Mouse (Mus musculus) urinary bladder, postnatal 14 days (tissue): ENCODE results near the gene Zfp638.
"Not testable (repeated sequence)": the region's sequence is repeated elsewhere in the genome, so short reads cannot be mapped to it uniquely, and the experiment has no call there.

Experiments
- DNase-seq: peaks from one replicate; pipeline ENCODE4 v3.0.0; 2021; ENCODE audit warnings: low spot score

Zfp638 gene

GRCm38 (mm10) chr6:84010303-84011225 lies 143.7 kb downstream of the Zfp638 start:
- peak; percentile 53 for DNase-seq

- DNase-seq, result peak; percentile 31
These were observed 148.2 kb downstream of the Zfp638 start for GRCm38 (mm10) chr6:84014961-84015683.

- DNase-seq, result no peak
These were observed 149.9 kb downstream of the Zfp638 start for GRCm38 (mm10) chr6:84016851-84017250.

DNA sequence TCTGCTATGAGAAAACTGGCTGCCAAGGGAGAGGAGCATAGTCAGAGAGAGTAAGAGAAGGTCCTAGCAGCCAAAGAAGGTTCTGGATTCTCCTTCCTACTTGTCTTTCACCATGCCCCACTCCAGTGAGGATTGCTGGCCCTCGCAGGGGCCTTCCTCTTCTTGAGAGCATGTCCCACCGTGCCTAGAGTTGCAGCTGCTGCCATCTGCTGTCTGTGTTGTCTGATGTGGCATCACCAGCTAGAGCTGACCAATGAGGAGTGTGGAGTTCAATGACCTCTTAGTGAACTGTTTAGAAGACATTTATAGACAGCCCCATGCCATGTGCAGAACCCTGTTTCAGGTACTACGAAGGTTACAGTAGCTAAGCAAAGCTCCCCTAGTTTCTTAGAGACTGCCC lies 150.5 kb downstream of the Zfp638 start:
- no peak for DNase-seq

DNA sequence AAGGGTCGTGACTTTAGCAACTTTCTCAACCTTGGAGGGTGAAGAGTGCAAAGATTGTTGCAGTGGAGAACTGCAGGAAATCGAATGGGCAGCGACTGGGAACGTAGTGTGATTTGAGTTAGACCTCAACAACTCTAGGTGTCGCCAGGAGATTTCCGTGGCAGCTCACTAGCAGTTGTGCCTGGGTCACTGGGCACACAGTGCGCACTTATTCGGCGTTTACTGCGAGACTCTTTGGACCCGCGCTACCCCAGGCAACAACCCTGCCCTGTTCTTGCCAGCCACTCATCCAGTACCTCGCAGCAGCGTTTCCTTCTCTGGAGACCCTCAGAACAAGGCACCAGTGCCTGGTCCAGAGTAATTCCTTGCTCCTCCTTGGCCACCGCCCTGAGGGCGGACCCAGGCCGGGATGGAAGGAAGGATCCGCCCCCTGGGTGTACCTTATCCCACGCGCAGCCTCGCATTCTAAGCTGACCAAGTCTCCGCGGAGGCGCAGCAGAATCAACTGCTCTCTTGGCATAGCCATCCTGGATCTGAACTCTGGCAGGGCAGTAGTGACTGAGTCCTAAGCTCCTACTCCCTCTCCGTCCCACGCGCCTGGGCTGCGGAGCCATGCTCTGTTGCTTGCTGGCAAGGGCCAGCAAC lies 152.1 kb downstream of the Zfp638 start:
- DNase-seq, result peak; percentile 50

DNA sequence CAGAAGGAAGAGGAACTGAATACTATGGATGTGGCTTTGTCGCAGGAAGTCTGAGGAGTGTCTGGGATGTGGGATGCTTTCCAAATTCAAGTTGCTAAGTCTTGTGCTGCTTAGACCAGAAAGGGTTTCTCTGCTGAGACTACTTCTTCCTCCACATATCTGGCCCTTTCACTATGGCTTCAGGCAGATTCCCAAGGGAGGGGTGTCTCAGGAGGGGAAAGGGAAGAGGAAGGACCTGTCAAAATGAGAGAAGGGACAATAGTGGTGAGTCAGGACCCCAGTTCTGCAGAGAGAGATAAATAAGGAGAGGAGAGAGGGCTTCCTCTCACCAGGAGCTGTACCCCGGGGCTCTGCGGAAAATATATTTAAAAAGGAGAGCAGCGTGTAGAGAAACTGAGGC lies 153.1 kb downstream of the Zfp638 start:
- DNase-seq, result no peak

DNA sequence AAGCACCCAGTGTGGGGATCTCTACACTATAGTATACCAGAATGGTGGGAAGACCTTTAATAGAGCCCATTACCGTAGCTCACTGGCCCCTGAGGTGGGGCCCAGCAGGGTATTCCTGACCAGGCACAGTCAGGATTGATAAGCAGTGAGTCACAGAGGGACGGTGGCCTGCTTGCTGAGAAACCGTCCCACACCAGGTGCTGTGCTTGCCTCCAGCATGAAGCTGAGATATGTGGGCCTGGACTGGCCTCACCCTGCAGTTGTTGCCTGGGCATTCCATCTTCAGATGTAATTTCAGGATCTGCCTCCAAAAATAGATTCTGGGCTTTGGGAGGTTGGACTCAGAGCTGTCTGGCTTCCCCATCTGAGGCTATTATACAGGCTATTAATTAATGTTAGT lies 155.1 kb downstream of the Zfp638 start:
- no peak for DNase-seq

- no peak for DNase-seq
These were observed 158.7 kb downstream of the Zfp638 start for GRCm38 (mm10) chr6:84025636-84026035.

DNA sequence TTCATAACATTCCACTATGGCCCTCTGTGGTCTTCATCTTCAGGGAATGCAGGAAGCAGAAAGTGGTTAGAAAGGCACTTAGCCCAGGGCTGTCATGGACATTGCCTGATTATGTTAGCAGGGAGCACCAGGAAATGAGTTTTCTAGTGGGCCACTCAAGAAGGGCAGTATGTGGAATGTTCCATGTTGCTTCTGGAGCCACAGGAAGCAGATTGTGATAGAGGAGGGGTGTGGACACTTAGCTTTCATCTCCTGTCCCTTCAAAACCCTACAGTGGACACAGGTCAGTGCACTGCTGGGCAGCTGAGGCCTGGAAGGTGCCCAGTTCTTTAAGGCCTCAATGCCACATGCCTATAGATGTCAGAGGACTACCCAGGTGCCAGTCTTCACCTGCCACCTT lies 161.9 kb downstream of the Zfp638 start:
- DNase-seq, result no peak

- DNase-seq, result no peak
These were observed 162.9 kb downstream of the Zfp638 start for GRCm38 (mm10) chr6:84029775-84030174.

- not testable (repeated sequence) for DNase-seq
These were observed 165.6 kb downstream of the Zfp638 start for GRCm38 (mm10) chr6:84032516-84032915.
